Mouse (Mus musculus) cerebellum, postnatal 14 days (tissue): ENCODE measurements at regions not wholly inside any gene's neighbourhood (a gene's known extent, or its start where the extent isn't known, plus 50 kb on each side); places are given as distances from the start of the nearest gene placed in this dataset.

ENCODE experiments used
- DNase-seq, 2 experiments: peaks; one replicate each; pipeline ENCODE4 v3.0.0; 2021; ENCODE audit warnings: mixed read lengths in 2 of 2

DNA sequence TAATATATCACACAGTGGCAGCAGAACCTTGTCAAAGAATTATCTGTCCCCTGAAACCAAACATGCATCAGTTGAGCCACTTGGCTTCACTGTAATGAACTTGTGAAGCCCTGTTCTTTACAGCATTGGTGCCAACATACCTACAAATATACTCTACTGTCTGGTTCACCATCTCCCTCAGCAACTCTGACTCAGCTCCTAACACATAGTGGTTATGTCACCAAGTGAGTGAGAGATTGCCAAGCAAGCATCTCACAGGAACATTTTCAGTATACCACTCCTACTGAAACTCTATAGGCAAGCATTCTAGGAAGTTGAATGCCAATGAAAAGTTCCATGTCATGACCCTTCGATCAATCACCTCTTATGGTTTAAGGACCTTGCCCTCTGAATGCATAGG, 321.2 kb upstream of the Pabpc6 start:
- DNase-seq: no peak

DNA sequence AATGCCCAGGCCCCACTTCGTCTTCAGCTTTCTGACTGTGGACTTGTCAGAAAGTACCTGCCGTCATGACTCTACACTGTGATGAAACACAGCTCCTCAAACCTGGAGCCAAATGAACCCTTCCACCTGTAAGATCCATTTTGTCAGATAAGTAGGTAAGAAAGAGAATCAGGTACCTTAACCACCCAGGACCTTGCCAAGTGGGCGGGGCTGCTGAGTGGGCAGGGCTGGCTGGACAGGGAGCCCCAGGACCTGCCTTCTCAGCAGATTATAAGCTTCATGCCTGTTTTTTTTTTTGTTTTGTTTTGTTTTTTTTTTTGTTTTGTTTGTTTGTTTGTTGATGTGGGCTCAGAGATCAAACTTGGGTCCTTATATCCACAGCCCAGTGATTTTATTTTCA, 311.8 kb upstream of the Pabpc6 start:
- no peak for DNase-seq

DNA sequence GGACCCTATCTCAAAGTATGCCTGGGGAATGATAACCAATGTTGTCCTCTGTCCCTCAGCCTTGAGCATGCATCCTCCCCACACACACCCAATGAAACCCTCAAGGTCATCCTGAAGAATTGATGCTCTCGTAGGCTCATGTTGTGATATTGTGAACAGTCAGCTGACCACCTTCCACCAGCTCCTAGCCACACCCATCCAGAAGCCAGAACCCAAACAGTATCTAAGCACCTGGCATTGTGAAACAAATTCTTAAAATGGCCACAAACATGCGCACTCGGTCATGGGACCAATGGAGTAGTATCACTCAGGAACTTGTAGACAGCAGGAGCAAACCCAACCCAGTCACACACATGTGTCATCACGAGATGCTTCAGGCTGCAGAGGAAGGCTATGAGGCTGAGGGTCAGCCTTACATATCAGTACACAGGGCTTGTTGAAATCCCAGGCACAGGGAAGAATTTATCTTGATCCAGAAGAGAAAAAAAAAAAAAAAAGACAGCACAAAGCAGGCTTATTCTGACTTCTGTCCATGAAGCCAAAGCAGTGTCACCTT, 307.4 kb upstream of the Pabpc6 start:
- DNase-seq: no peak

DNA sequence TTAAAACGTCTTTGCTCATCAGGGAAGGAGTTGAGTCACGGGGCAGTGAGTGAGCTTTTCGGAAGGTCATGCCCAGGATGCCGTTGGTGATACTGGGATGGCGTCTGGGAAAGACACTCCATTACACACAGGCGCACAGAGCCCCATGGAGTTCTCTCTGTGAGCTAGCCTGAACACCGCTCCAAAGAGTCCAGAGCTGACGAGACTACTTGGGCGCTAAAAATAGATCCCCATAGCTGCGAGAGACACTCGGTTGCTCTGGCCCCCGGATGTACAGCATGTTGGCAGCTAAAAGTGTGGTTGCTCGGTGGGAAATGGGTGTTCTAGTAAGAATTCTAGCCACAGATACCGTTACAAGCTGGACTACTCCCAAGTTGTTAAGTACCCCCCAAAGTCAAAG, 306.5 kb upstream of the Pabpc6 start:
- no peak for DNase-seq

DNA sequence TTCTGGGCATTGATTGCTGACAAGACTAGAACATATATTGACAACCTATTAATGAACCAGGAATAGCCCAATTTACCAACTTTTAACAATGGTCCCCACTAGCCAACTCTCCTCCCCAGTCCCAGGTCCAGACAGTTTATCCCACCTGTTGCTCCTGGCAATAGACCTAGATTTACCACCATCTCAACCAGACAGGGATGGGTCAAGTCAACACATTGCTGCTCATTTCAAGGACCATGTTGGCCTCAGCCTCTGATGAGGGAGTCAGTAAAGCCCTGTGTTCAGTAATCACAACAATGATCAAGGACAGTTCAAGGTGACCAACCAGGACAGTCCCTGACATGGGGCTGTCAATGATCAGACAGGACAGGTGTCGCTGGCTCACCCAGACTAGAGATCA, 305.6 kb upstream of the Pabpc6 start:
- DNase-seq: no peak

DNA sequence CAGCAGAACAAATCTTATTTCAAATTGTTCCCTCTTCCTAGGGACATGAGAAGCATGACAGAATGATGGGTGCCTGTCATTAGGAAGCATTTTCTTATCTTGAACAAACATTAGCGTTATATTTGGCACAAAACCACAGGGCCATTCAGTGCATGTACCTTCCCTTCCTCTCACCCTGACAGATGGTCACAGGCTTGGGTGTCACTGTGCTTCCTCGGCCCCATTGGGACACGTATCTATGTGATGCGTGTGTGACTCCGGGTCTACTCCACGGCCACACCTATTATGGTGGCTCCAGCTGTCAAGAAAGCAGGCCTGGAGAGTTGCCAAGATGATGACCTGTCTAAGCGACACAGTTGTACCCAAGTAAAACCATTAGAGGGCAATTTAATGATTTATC, 298.5 kb upstream of the Pabpc6 start:
- DNase-seq: peak; percentile 5 to 34

DNA sequence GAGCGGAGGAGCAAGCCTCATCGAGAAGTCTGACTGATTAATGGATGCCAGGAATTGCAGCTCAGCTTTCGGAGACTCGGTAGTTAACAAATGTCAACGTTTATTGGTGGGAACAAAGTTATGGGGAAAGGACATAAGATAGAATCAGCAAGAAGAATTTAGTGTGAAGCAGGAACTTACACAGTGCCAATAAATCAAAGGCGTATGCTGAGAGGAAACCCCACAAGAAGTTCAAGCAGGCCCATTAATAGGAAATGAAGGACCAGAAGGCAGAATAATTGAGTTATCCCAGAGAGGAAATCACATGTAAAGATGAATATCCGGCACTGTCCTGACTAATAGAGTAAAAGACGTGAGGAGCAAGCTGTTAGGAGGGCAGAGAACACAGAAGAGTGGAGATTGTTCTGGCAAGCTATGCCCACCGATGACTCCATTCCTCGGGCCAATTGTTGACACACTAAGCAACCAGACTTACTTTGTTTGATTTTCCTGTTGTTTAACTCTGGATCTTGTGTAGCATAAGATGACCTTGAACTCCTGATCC, 293.4 kb upstream of the Pabpc6 start:
- no peak for DNase-seq

DNA sequence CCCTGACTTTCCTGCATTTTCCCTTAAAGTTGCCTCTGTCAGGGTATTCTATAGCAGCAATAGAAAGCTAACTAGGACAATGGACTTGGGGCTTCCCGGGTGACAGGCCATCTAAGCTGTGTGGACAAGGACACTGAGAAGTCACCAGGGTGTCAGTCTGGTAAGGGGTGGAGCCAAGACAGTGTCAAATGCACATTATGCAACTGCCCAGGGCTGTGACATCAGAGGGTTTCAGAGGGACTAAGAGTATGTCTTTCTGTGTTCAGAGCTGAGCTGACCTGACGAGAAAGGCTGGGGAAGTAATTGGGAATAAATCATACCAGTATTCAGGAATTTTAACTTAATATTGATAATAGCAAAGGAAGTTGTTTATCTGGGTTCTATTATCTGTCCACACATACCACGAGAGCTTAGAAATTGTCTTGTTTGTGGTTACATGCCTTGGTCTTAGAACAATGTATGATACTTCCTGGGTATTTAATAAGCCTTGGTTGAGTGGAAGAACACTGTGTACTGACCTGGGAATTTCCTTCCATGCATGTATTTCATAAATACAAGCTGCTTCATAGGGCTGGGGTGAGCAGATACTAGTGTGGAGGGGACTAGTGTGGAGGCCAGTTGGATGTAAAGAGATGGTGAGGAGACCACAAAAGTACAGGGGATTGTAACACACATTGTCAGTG, 279.6 kb upstream of the Pabpc6 start:
- no peak for DNase-seq

DNA sequence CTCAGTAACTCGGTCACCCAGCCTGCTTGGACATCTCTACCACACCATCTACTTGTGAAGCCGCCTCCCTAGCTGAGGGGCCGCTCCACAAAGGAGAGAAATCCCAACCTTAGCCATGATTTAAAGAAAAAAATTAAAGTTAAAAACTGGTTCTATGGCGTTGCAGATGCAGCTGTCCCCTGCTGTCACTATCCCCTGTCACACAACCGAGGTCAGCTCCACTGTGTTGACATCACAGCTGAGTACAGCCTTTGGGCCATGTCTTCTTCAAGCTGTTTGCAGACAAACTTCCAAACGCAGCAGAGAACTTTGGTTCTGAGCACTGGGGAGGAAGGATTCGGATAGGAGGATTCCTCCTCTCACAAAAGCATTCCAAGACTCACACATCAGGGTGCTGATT, 278.1 kb upstream of the Pabpc6 start:
- no peak for DNase-seq

DNA sequence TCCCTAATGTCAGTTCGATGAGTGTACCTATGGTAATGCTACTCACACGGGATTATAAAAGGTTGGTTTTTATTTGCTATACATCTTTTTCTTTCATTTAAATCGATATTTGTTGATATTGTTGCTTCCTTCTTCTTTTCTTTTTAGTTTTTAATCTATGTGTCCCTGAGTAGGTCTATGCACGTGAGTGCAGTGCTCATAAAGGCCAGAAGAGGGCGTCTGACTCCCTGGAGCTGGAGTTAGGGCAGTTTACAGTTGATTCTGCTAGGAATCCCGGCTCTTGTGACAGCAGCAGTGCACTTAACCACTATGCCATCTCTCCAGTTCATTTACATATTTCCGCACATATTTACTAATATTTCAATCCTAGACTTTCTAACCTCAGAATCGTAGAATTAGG, 275.0 kb upstream of the Pabpc6 start:
- DNase-seq: no peak

DNA sequence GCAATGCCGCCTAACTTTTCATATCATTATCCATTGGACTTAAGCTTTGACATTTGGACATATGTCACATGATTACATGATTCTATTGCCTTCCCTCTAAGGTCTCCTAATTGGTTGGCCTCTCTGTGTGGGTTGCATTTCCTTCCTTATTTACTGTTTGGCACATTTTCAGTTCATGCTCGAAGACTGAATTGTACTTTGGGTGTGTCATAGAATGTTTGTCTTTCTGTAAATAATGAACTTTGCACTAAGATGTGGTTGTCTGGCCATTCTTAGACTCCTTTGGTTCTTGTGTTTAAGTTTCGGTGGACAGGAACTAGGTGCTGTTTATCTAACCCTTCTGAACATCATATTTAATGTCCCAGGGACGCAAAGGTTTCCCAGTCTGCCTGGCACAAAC, 272.7 kb upstream of the Pabpc6 start:
- no peak for DNase-seq

DNA sequence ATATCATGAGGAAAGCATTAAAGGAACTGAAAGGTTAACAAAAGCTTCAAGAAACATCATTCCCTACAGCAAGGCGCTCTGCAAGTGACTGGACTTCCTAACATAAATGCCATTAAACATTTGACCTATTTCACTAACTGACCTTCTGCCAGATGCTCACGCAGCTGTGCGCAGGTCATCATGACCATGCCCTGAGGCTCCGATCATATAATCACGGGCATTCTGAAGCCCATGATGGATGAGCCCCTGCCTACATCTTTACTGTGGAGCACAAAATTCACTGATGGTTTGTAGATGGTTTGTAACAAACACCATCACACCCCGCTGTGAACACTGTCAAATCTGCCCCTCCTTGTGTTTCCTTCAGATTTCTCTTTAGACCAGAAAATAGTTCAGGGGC, 270.1 kb upstream of the Pabpc6 start:
- no peak for DNase-seq

DNA sequence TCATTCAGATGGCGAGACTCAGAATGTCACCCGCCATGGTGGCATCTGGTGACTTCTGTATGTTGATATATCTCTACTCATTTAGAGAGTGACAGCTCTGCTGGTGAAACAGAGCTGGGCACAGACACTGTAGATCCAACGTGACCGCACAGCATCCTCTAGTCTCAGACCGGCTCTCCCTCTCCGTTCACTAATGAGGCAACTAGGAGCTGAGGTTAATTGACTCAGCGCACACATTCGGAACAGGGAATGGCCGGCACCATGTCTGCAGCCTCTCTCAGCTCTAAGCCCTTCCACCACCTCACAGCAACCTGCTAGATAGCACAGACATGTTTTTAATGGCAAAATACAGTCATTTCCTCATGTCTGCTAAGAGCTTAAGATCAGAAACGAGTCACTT, 268.9 kb upstream of the Pabpc6 start:
- DNase-seq: no peak

DNA sequence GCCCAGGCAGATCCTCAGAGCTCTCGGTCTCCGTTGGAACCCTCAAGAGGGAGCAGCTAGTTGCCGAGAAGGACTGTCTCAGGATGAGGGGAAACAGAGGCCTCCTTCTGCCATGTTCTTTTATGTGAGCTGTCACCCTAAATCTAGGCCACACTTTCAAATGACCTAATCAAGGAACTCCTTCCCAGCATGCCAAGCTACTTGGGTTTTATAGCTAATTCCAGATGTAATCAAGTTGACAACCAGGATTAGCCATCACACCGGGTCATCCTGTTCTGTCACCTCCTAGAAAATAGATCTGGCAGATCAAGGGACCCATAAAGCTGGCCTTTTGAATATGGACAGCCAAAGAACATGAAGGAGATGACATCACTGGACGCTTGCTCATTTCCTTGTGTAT, 267.7 kb upstream of the Pabpc6 start:
- no peak for DNase-seq

DNA sequence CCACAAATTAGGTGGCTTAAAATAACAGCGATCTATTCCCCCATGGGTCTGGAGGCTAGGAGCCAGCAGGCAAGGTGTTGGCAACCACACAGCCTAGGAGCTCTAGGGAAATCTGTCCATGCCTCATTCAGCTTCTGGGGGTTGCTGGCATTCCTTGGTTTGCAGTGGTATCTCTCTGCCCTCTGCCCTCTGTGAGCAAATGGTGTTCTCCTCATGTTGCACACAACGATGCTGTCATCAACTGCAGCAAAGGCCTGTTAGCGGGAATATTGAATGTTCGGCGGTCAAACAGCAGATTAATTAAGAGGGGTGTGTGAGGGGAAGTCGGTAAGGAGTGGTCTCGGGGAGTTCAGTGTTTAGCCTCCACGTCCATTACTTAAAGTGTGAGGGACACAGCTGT, 262.7 kb upstream of the Pabpc6 start:
- DNase-seq: no peak

DNA sequence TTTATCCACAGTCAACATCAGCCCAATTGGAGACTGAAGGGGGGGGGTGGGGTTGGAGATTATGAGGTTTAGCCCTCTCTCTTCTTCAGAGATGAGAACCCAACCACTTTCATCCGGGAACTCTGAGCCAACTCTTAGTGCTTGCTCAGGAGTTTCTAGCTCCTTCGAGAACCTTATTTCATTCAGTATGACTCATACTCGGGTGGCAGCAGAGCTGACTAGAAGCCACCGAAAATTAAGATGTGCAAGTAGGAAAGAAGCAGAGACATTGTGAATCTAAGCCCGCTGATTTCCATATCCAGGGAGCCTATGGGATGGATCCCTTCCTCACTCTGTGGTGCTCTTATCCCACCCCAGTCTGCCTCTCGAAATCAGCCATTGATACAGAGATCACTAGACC, 262.0 kb upstream of the Pabpc6 start:
- no peak for DNase-seq

DNA sequence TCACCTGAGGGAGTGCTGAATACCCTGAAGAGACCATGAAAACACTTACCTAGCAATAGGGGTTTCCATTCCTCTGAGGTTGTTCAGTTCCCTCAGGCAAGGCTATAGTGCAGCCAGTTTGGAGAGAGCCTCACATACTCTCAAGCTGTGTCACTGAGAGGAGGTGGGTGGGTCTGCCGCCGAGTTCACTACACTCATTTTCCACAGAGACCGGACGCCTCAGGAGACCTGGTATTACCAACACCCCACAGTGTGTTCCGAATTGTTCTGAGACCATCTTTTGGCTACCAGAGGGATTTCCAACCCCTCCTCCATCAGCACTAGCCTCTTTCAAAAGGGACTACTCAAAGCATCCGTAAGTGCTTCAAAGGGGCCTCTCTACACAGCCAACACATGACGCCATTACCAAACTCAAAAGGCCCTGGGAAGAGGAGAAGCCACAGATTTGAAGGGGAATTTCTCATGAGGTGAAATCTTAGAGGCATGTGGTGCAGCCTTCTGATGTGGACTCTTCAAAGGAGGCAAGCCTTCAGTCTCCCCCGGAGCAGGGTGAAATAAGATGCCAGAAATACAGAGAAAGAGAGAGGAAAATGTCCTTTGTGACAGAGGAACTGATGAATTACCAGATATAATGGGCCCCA, 260.1 kb upstream of the Pabpc6 start:
- no peak for DNase-seq

DNA sequence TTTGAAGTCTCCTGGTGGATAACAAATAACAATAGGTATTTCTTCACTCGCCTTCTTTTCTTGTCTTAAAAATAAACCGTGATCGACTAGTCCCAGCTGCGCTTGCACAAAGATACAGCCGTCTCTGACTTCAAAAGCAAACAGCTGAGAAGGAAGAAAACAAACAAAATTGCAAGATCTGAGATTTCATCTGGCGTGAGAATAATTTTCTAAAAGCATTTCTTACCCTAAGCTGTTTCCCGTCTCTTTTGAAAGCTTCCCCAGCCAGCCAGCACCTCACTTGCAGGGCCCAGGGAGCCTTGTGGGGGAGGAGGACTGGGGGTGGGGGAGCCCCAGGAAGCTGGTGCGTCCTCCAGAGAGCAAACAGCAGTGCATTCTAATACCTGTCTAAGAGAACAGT, 258.2 kb upstream of the Pabpc6 start:
- no peak for DNase-seq

DNA sequence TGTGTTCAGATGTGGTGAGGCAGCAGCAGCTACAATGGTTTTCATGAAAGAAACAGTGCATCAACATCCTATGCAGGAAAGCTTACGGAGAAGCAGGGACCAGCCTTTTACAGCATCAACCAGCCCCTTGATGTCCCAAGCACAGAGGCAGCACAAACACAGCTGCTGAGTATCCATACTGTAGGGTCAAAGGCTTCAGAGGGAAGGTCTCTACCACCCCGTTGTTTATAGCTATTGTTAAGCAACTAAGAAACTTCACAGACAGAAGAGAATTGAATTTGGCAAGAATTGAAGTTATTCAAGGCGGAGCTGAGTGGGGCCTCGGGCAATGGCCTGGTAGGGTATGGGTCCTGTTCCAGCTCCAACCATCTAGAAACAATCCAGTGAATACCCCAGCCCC, 256.8 kb upstream of the Pabpc6 start:
- DNase-seq: no peak

DNA sequence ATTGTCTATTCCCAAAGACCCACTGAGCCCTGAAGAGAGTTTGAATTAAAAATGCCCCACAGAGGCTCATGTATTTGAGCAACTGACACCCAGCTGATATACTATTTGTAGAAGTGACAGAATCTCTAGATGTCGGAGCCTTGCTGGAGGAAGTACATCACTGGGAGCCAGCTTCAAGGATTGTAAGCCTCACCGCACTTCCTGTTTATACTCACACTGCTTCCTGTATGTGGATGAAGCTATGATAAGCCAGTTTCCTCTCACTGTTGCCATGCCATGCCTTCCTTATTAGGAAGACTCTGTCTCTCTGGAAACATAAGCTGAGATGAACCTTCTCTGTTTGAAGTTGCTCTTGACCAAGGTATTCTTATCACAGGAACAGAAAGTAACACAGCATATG, 251.8 kb upstream of the Pabpc6 start:
- DNase-seq: no peak

DNA sequence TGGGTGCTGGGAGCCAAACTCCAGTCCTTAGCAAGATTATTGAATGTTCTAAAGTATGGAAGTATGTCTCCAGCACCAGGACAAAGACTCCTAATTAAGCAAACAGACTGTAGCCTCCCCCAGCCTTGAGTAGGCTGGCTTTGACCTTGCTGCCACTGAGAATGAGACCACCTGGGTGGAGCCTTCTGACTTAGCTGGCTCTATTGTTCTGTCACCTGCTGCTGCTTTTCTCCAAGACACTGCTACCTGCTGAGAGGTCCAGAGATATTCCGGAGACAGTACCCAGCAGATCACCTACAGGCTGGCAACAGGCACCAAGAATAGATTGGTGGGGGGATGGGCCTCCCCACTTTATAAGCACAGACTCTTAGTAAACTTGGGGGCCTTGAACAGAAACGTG, 247.5 kb upstream of the Pabpc6 start:
- no peak for DNase-seq

DNA sequence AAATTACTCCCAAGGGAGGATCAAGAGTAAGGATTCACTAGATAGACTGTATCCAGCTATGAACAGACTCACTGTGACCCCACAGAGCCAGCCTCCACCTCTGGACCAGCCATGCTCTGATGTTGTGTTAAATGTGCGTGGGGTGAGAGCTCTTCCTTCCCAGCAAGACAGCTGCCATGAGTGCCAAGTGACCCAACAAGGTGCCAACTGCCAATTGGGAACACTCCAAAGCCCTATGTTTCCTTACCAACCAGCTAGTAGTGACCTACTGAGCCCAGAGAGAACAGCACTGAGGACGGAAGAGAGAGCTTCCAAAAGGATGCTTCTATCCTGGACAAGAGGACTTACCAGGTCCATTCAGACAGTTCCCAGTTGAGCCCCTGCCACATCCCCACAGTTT, 241.3 kb upstream of the Pabpc6 start:
- DNase-seq: peak; percentile 53 to 67

DNA sequence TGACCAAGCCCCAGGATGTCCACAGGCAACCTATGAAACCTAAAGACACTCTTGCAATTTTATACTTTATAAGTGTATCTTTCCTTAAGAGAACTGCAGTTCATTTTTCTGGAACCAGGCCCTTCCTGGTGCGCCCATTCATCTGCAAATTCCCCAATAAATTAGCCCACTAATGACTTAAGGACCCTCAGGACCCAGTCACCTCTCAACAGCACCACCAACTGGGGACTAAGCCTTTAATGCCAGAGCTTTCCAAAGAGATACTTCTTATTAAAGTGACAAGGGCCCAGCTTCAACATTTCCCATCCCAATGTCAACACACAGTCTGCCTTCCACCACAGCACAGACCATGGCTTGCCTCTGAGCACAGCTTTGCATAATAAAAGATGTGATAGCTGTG, 237.6 kb upstream of the Pabpc6 start:
- DNase-seq: no peak
